Mouse (Mus musculus): Measurements from ENCODE around the gene Scel.

Gene Scel

GRCm38 (mm10) chr14:103509544-103509943 lies 3.6 kb upstream of the Scel start:
- DNase-seq (ENCODE audit: low read depth in 2 of 2, low spot score in 2 of 2): no peak

GRCm38 (mm10) chr14:103513473-103513811 lies 300 bp downstream of the Scel start:
- DNase-seq (ENCODE audit: low read depth in 2 of 2, low spot score in 2 of 2): no peak

- no peak for DNase-seq (ENCODE audit: low read depth in 2 of 2, low spot score in 2 of 2)
Measured at GRCm38 (mm10) chr14:103515419-103515818, 2.3 kb downstream of the Scel start.

GRCm38 (mm10) chr14:103526286-103526685 lies 13.1 kb downstream of the Scel start:
- DNase-seq (ENCODE audit: low read depth in 2 of 2, low spot score in 2 of 2): no peak

- DNase-seq (ENCODE audit: low read depth in 2 of 2, low spot score in 2 of 2): no peak
Measured at GRCm38 (mm10) chr14:103529733-103530367, 16.7 kb downstream of the Scel start.

GRCm38 (mm10) chr14:103531722-103532341 lies 18.7 kb downstream of the Scel start:
- DNase-seq (ENCODE audit: low read depth in 2 of 2, low spot score in 2 of 2): no peak

- no peak for DNase-seq (ENCODE audit: low read depth in 2 of 2, low spot score in 2 of 2)
Measured at GRCm38 (mm10) chr14:103535511-103536024, 22.4 kb downstream of the Scel start.

- DNase-seq (ENCODE audit: low read depth in 2 of 2, low spot score in 2 of 2): no peak
Measured at GRCm38 (mm10) chr14:103536334-103536733, 23.2 kb downstream of the Scel start.

GRCm38 (mm10) chr14:103537355-103538056 lies 24.4 kb downstream of the Scel start:
- peak; percentile 17 to 47 for DNase-seq (ENCODE audit: low read depth in 2 of 2, low spot score in 2 of 2)

GRCm38 (mm10) chr14:103539796-103540195 lies 26.7 kb downstream of the Scel start:
- no peak for DNase-seq (ENCODE audit: low read depth in 2 of 2, low spot score in 2 of 2)

GRCm38 (mm10) chr14:103541679-103542078 lies 28.5 kb downstream of the Scel start:
- DNase-seq (ENCODE audit: low read depth in 2 of 2, low spot score in 2 of 2): no peak

- no peak for DNase-seq (ENCODE audit: low read depth in 2 of 2, low spot score in 2 of 2)
Measured at GRCm38 (mm10) chr14:103543304-103544079, 30.4 kb downstream of the Scel start.

GRCm38 (mm10) chr14:103545734-103546133 lies 32.6 kb downstream of the Scel start:
- DNase-seq (ENCODE audit: low read depth in 2 of 2, low spot score in 2 of 2): no peak

GRCm38 (mm10) chr14:103546246-103546645 lies 33.1 kb downstream of the Scel start:
- DNase-seq (ENCODE audit: low read depth in 2 of 2, low spot score in 2 of 2): no peak

- DNase-seq (ENCODE audit: low read depth in 2 of 2, low spot score in 2 of 2): no peak
Measured at GRCm38 (mm10) chr14:103548220-103548619, 35.1 kb downstream of the Scel start.

- peak; percentile 63 to 71 for DNase-seq (ENCODE audit: low read depth in 2 of 2, low spot score in 2 of 2)
Measured at GRCm38 (mm10) chr14:103550480-103550879, 37.3 kb downstream of the Scel start.

- DNase-seq (ENCODE audit: low read depth in 2 of 2, low spot score in 2 of 2): no peak
Measured at GRCm38 (mm10) chr14:103550921-103551320, 37.8 kb downstream of the Scel start.

- DNase-seq (ENCODE audit: low read depth in 2 of 2, low spot score in 2 of 2): no peak
Measured at GRCm38 (mm10) chr14:103551921-103552320, 38.8 kb downstream of the Scel start.

GRCm38 (mm10) chr14:103552379-103552778 lies 39.2 kb downstream of the Scel start:
- no peak for DNase-seq (ENCODE audit: low read depth in 2 of 2, low spot score in 2 of 2)

GRCm38 (mm10) chr14:103556609-103557008 lies 43.5 kb downstream of the Scel start:
- no peak for DNase-seq (ENCODE audit: low read depth in 2 of 2, low spot score in 2 of 2)

- DNase-seq (ENCODE audit: low read depth in 2 of 2, low spot score in 2 of 2): no peak
Measured at GRCm38 (mm10) chr14:103561383-103562096, 48.4 kb downstream of the Scel start.
